Mouse (Mus musculus) midbrain, postnatal 0 days (tissue): Measurements from ENCODE around the gene Igsf23. TPM values are rescaled to one million over a fixed set of nuclear protein-coding genes. Genes with fewer than 3 reads are reported as not detected.
A peak's percentile ranks its signal among the peaks of the same experiment; 100 is the strongest.

Experiments used
- ATAC-seq: fragments of 200-750 bp; cut with Nextera tagmentation; 2 replicates; pipeline ENCODE4 v1.8.0; 2017; ENCODE audit warnings: moderate number of reproducible peaks, mild to moderate bottlenecking, moderate TSS enrichment, moderate library complexity; ENCODE audit not compliant: low FRiP score
- DNase-seq: peaks from one replicate; pipeline ENCODE4 v3.0.0-alpha.2; 2015; ENCODE audit warnings: low spot score
- H3K27ac ChIP-seq: fragments of 300-500 bp; sonication (generic); 2 replicates; pipeline ENCODE4 v1.5.1; 2014; ENCODE audit warnings: low read depth, mild to moderate bottlenecking, low read length, mixed read lengths
- H3K27me3 ChIP-seq: fragments of 300-500 bp; sonication (generic); 2 replicates; pipeline ENCODE4 v1.6.1; 2014; ENCODE audit warnings: low read length, control low read depth, mixed read lengths; ENCODE audit not compliant: insufficient read depth
- H3K36me3 ChIP-seq: fragments of 300-500 bp; sonication (generic); 2 replicates; pipeline ENCODE4 v1.6.1; 2014; ENCODE audit warnings: low read length, control low read depth, mixed read lengths; ENCODE audit not compliant: insufficient read depth
- H3K4me1 ChIP-seq: fragments of 300-500 bp; sonication (generic); 2 replicates; pipeline ENCODE4 v1.6.1; 2014; ENCODE audit warnings: mild to moderate bottlenecking, control low read depth, antibody characterized with exemption, low read length, mixed read lengths; ENCODE audit not compliant: insufficient read depth
- H3K4me2 ChIP-seq: fragments of 300-500 bp; sonication (generic); 2 replicates; pipeline ENCODE4 v1.6.1; 2014; ENCODE audit warnings: low read depth, mild to moderate bottlenecking, low read length, mixed read lengths; ENCODE audit not compliant: poor library complexity, severe bottlenecking
- H3K4me3 ChIP-seq: fragments of 300-500 bp; sonication (generic); 2 replicates; pipeline ENCODE4 v1.5.1; 2014; ENCODE audit warnings: low read depth, mild to moderate bottlenecking, low read length, moderate library complexity
- H3K9ac ChIP-seq: fragments of 300-500 bp; sonication (generic); replicated peaks from 2 replicates; pipeline ENCODE4 v1.6.1; 2014; ENCODE audit warnings: mild to moderate bottlenecking, low read length, moderate library complexity, mixed read lengths; ENCODE audit not compliant: poor library complexity, severe bottlenecking
- H3K9me3 ChIP-seq: fragments of 300-500 bp; sonication (generic); 2 replicates; pipeline ENCODE4 v1.6.1; 2016; ENCODE audit warnings: low read length, control low read depth
- CTCF ChIP-seq: IDR thresholded peaks from 2 replicates; pipeline ENCODE4 v1.5.1; 2016; ENCODE audit warnings: antibody characterized with exemption, mild to moderate bottlenecking
- WGBS: fragments of 180-500 bp; shearing (Covaris S2); extraction: QIAGEN DNeasy Blood & Tissue Kit; methylation state at CpG from one replicate; pipeline ENCODE4 v1.1.7; 2014; 5-methylcytosine and 5-hydroxymethylcytosine counted together
- polyA plus RNA-seq: library from polyadenylated mRNA; unstranded; fragments of >200 nt; fragmentation: Nextera tagmentation; extraction: Ambion mirVana; gene quantifications from 2 replicates; pipeline ENCODE4 v1.2.1, GENCODE M21; 2015
- total RNA-seq: library from RNA; depleted of rRNA; stranded (reverse); fragments of >200 nt; gene quantifications from 2 replicates; pipeline ENCODE4 v1.2.3, GENCODE M21; 2014

The Igsf23 gene
- total and polyA plus RNA-seq, 2 experiments from 2014 or later: not detected

DNA sequence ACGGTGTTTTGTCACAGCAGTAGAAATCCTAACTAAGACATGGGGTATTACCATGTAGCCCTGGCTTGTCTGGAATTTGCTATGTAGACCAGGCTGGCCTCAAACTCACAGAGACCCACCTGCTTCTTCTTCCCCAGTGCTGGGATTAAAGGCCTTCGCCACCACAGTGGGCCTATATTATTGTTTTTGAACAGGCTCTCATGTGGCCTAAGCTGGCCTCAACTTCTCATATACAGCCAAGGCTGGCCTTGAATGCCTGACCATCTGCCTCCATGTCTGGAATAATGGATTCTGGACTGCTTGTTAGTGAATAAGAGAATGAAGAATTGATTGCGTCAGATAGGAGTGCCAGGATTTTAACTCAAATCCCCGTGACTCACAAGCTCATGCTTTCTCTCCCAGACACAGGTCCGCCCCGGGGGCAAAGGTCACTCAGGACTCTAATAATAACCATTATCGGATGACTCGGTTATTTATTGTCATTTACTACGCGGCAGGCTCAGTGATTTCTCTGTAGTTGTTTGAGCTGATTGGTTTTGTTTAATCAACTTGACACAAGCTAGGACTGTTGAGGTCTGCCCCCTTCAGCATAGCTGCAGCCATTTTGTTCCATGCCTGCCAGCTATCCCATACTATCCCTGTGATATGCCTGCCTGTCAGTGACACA, 1.9 kb upstream of the Igsf23 start:
- DNase-seq (peak; percentile 3), ATAC-seq (0 out of 2 replicates have a peak, but pooled peaks have one; percentile 27)
- no peak overlapping the region for H3K4me3 ChIP-seq
- TF ChIP-seq CTCF: no peak
- H3K36me3 ChIP-seq: no peaks in the 10 kb centered on the region
- 28% methylated on average over 10 of the region's 10 CpGs for WGBS
- no peak overlapping the region for H3K27ac ChIP-seq
- H3K9me3 ChIP-seq: no peaks in the 10 kb centered on the region
- no peak overlapping the region for H3K4me2 ChIP-seq
- no peak overlapping the region for H3K9ac ChIP-seq
- H3K4me1 ChIP-seq: no peaks in the 10 kb centered on the region
- no peaks in the 10 kb centered on the region for H3K27me3 ChIP-seq

DNA sequence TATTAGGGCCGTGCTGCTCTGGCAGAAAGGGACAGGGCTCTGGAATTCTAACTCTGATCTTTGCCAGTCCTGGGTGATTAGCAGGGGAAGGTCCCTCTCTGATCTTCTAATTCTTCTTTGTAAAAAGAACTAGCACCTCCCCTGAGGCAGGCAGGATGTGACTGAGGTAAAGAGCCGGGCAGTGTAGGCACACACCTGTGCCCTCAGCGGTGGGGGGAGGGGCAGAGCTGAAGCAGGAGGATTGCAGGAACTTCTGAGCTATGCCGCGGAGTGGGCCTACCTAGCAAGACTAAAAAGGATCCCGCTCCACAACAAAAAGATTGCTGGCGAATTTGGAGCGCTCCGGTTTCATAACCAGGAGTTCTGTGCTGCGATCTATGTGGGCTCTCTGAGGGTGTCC, 560 bp downstream of the Igsf23 start:
- Histone ChIP-seq H3K4me2 (no peak overlapping the region), H3K27me3 (no peaks in the 10 kb centered on the region), H3K36me3 (no peaks in the 10 kb centered on the region), H3K4me1 (no peaks in the 10 kb centered on the region), H3K27ac (no peak overlapping the region), H3K9ac (no peak overlapping the region), H3K9me3 (no peaks in the 10 kb centered on the region), H3K4me3 (no peak overlapping the region)
- no peak for DNase-seq
- TF ChIP-seq CTCF: no peak
- 67% methylated on average over 10 of the region's 10 CpGs for WGBS
- no peak for ATAC-seq

DNA sequence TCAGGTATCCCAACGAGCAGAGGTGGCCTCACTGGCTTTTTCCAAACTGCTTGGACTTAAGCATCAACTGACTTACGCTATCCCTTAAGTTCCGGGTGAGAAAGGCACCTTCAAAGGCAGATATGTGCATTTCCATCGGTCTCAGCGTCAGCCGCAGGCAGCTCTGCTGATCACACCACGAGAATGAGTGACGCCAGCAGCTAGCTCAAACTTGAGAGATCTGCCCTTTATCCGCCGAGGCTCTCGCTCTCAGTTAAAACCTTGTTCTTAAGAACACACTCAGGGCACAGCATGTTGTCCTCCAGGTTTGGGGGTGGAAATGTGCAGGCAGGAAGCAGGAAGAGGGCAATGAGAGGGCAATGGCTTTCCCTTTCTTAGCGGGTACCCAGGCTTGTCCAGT, 1.6 kb downstream of the Igsf23 start:
- Histone ChIP-seq H3K27me3 (no peaks in the 10 kb centered on the region), H3K4me3 (no peak overlapping the region), H3K36me3 (no peaks in the 10 kb centered on the region), H3K9me3 (no peaks in the 10 kb centered on the region), H3K4me2 (no peak overlapping the region), H3K9ac (no peak overlapping the region), H3K27ac (no peak overlapping the region), H3K4me1 (no peaks in the 10 kb centered on the region)
- 80% methylated on average over 12 of the region's 12 CpGs for WGBS
- ATAC-seq (no peak), DNase-seq (no peak)
- no peak for TF ChIP-seq CTCF

DNA sequence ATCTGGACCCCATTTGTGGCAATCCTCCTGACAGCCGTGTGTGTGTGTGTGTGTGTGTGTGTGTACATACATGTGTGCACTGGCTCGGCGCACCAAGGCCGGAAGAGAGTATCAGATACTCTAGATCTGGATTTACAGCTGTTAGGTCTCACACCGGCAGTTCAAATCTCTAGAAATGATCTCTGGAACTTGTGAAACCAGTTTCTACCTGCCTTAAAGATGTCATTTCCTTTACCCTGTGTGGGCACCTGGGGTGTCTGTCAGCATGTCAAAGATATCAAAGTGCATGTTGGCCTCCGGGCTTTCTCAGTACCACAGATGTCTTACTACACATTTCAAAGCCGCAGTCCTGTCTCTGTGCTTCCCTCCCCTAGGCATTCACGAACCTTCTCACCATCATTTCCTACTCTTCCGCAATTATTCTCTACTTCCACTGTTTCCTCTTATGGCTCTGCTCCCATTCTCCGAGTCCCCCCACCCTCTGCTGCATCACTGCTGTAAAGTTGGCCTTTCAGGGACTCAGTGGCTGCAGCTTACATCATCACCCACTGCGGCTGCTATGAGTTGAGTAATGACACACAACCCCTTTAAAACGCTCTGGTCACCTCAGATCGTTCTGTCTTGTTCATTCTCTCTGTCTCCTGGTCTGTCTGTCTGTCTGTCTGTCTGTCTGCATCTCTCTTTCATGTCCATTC, 4.6 kb downstream of the Igsf23 start:
- ATAC-seq (no peak), DNase-seq (no peak)
- Histone ChIP-seq H3K36me3 (no peaks in the 10 kb centered on the region), H3K9ac (no peak overlapping the region), H3K27ac (no peak overlapping the region), H3K4me3 (no peak overlapping the region), H3K27me3 (no peaks in the 10 kb centered on the region), H3K4me1 (no peaks in the 10 kb centered on the region), H3K4me2 (no peak overlapping the region), H3K9me3 (no peaks in the 10 kb centered on the region)
- 85% methylated on average over 13 of the region's 13 CpGs for WGBS
- TF ChIP-seq CTCF: no peak

DNA sequence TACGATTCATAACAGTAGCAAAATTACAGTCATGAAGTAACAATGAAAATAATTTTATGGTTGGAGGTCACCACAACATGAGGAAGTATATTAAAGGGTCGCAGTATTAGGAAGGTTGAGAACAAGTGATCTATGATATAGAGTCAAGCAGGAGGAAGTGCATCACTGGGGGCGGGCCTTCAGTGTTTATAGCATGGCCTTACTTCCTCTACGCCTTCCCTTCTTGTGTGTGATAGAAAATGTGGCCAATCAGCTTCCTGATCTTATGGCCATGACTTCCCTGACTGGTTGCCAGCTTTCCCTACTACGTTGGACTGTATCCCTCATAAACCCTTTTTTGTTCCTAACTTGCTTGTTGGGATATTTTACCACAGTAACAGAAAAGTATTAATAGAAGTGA, 5.4 kb downstream of the Igsf23 start:
- H3K4me2 ChIP-seq: no peak overlapping the region
- H3K36me3 ChIP-seq: no peaks in the 10 kb centered on the region
- H3K4me1 ChIP-seq: no peaks in the 10 kb centered on the region
- TF ChIP-seq CTCF: no peak
- WGBS: 93% methylated on average over 5 of the region's 5 CpGs
- DNase-seq (no peak), ATAC-seq (no peak)
- H3K9ac ChIP-seq: no peak overlapping the region
- no peaks in the 10 kb centered on the region for H3K27me3 ChIP-seq
- H3K4me3 ChIP-seq: no peak overlapping the region
- no peak overlapping the region for H3K27ac ChIP-seq
- no peaks in the 10 kb centered on the region for H3K9me3 ChIP-seq

DNA sequence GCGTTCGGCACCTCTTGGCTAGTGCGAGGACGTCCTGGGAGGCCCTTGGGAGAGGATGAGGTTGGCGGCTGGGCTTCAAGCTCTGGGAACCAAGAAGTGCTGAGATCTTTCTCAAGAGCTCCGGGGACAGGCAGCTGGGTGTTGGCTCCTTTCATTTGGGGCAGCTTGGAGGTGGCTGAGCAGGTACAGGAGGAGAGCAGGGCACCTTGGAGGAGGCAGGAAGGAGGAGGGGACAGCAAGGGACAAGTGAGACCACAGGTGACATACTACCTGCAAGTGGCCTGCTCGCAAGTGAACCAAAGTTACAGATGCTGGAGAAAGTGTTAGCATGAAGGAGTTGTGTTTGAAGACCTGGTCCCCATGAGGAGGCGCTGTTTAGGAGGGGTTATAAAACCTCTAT, 5.8 kb downstream of the Igsf23 start:
- H3K4me3 ChIP-seq: no peak overlapping the region
- no peak overlapping the region for H3K27ac ChIP-seq
- no peak for ATAC-seq
- no peaks in the 10 kb centered on the region for H3K9me3 ChIP-seq
- no peak for TF ChIP-seq CTCF
- H3K36me3 ChIP-seq: no peaks in the 10 kb centered on the region
- H3K4me1 ChIP-seq: no peaks in the 10 kb centered on the region
- WGBS: 86% methylated on average over 8 of the region's 8 CpGs
- H3K27me3 ChIP-seq: no peaks in the 10 kb centered on the region
- no peak for DNase-seq
- H3K4me2 ChIP-seq: no peak overlapping the region
- H3K9ac ChIP-seq: no peak overlapping the region
